Mouse (Mus musculus): ENCODE measurements around the gene Ncs1.

DNA sequence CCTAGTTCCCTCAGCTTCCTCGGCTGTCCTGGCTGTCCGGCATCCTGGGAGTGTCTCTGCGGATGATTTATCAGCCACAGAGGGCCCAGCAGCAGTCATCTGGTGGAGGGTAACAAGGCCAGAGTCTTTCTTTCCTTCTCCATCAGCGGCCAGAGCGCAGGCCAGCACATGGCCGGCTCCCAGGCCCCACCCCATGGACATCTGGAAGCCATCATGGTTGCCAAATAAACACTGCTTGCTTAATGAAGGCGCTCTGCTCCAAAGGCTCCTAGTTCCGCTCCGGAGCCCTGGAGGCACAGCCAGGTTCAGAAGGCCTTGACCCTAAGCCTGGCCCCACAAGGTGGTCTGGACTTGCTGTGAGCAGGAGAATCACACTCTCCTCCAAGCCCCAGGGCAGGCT is 94.2 kb downstream of the Ncs1 start:
- TF ChIP-seq CTCF (conservative IDR thresholded peaks at IDR 0.05; ENCODE audit: low read length) (no peak), NANOG (IDR thresholded peaks at IDR 0.05; ENCODE audit: borderline replicate concordance, low read length) (no peak)

Measured in E14TG2a.4 (cell line).